Mouse (Mus musculus): ENCODE measurements around the gene Dst. TPM values are rescaled to one million over a fixed set of nuclear protein-coding genes. Genes with fewer than 3 reads are reported as not detected.
"Not testable (repeated sequence)": the region's sequence is repeated elsewhere in the genome, so short reads cannot be mapped to it uniquely, and the experiment has no call there.

The Dst gene
- polyA plus RNA-seq, 1 experiment from 2014 or later, result 28.4 TPM

DNA sequence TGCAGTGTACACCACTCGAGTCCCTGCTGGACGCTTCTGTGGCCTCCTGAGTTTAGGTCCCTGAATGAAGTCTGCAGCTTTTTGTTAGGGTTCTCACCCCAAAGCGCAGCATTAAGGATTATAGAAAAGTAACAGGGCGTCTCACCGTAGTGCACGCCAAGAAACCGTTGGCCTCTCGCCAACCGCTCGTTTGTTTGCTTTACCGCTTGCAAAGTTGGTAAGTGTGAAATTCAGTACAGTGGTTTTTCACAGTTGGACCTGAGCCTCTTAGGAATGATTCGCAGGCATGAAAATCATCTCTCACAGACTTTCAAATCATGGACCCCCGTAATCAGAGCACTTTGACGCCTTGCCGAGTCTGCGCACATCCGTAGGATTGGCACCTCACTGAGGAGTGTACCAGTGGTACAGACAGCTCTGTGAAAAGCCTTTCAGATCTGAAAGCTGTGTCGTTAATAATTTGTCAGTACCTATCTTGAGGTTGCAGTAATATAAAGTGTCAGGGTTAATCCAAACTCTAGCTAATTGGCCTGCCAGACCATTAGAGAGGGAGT, 390.7 kb downstream of the Dst start:
- H3K36me3 ChIP-seq, result peaks cover 80% of the 10 kb centered on the region
- no peak overlapping the region for H3K27ac ChIP-seq (ENCODE audit: poor library complexity, severe bottlenecking)
- ATAC-seq (ENCODE audit: insufficient number of reproducible peaks, low FRiP score), result no peak
- no peaks in the 10 kb centered on the region for H3K4me1 ChIP-seq (replicated peaks)
- no peaks in the 10 kb centered on the region for H3K9me3 ChIP-seq (replicated peaks)
- WGBS, result 85% methylated on average over 18 of the region's 18 CpGs
- H3K4me3 ChIP-seq, result no peak overlapping the region
- H3K9ac ChIP-seq, result no peak overlapping the region
- H3K4me2 ChIP-seq, result no peak overlapping the region
- no peaks in the 10 kb centered on the region for H3K27me3 ChIP-seq (replicated peaks)

DNA sequence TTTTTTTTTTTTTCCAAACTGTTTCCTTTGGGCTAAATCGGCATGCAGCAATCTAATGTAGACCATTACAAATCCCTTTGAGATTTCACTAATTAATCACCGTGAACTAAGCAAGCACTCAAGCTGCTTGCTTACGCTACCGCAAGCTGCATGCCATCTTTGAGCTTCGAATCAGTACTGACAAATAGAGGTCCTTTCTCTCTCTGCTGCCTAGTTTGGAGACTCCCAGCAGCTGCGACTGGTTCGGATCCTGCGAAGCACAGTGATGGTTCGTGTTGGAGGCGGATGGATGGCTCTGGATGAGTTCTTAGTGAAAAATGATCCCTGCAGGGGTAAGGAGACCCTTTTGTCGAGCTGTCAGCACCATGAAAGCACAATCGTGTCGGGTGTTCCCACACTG, 391.5 kb downstream of the Dst start:
- Histone ChIP-seq H3K4me3 (no peak overlapping the region), H3K27me3 (replicated peaks) (no peaks in the 10 kb centered on the region), H3K36me3 (peaks cover 72% of the 10 kb centered on the region), H3K27ac (ENCODE audit: poor library complexity, severe bottlenecking) (no peak overlapping the region), H3K4me2 (no peak overlapping the region), H3K9me3 (replicated peaks) (no peaks in the 10 kb centered on the region), H3K4me1 (replicated peaks) (0 out of 2 replicates have a peak, but pooled peaks cover 3% of the 10 kb centered on the region), H3K9ac (no peak overlapping the region)
- WGBS, result 81% methylated on average over 13 of the region's 13 CpGs
- no peak for ATAC-seq (ENCODE audit: insufficient number of reproducible peaks, low FRiP score)

DNA sequence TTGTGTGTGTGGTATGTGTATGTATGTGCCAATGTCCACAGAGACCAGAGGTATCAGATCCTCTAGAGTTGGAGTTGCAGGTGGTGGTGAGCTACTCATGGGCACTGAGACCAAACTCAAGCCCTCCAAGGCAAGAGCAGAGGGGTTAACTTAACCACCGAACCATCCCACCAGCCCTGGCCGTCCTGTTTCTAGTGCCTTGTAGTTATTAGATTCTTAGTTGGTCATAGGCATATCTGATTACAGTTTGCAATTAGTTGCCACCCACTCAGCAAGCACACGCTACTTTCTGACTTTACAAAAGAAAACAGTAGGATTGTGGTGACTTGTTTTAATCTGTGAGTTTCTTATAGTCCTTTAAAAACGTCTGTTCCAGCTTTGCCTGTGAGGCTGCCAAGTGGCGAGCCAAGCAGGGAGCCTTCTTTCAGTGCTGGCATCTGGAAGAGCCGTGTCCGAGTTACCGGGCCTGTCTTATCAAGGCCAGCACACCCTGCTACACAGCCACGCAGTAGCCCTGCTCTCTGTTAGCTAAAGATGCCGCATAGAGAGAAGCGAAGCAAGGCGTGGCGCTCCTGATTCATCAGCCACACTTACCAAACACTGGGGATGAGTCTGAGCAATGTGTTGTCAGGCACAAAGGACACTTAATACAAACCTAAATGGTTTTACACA, 392.4 kb downstream of the Dst start:
- H3K4me1 ChIP-seq (replicated peaks), result 0 out of 2 replicates have a peak, but pooled peaks cover 3% of the 10 kb centered on the region
- no peak for ATAC-seq (ENCODE audit: insufficient number of reproducible peaks, low FRiP score)
- peaks cover 71% of the 10 kb centered on the region for H3K36me3 ChIP-seq
- no peaks in the 10 kb centered on the region for H3K27me3 ChIP-seq (replicated peaks)
- no peak overlapping the region for H3K4me2 ChIP-seq
- H3K9me3 ChIP-seq (replicated peaks), result no peaks in the 10 kb centered on the region
- WGBS, result 78% methylated on average over 13 of the region's 13 CpGs
- no peak overlapping the region for H3K9ac ChIP-seq
- no peak overlapping the region for H3K27ac ChIP-seq (ENCODE audit: poor library complexity, severe bottlenecking)
- no peak overlapping the region for H3K4me3 ChIP-seq

GRCm38 (mm10) chr1:34304227-34304626, 396.2 kb downstream of the Dst start:
- no peaks in the 10 kb centered on the region for H3K27me3 ChIP-seq (replicated peaks)
- peaks cover 10% of the 10 kb centered on the region; the same call in 1 of the 2 replicates for H3K4me1 ChIP-seq (replicated peaks)
- H3K4me3 ChIP-seq, result no peak overlapping the region
- ATAC-seq (ENCODE audit: insufficient number of reproducible peaks, low FRiP score), result no peak
- no peaks in the 10 kb centered on the region for H3K9me3 ChIP-seq (replicated peaks)
- no peak overlapping the region for H3K9ac ChIP-seq
- WGBS, result 77% methylated on average over 5 of the region's 5 CpGs
- H3K27ac ChIP-seq (ENCODE audit: poor library complexity, severe bottlenecking), result no peak overlapping the region
- peaks cover 70% of the 10 kb centered on the region for H3K36me3 ChIP-seq
- no peak overlapping the region for H3K4me2 ChIP-seq

DNA sequence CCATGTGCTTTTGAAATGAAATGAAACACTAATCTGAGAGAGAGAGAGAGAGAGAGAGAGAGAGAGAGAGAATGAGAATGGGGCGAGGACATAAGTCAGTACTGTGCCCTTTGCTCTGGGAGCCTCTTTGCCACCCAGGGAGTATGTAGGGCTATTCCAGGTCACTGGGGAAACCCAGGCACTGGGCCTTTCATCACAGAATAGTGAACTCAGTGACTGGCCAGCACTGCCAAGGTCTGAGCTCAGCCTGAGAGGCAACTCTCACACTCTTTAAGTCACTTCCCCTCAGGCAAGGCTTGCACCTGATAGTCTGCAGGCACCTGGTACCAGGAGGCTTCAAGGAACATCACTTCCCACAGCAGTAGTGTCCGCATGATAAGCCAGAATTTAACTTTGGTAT, 398.7 kb downstream of the Dst start:
- Histone ChIP-seq H3K4me2 (no peak overlapping the region), H3K9ac (no peak overlapping the region), H3K36me3 (peaks cover 52% of the 10 kb centered on the region), H3K4me1 (replicated peaks) (peaks cover 10% of the 10 kb centered on the region; the same call in 1 of the 2 replicates), H3K9me3 (replicated peaks) (no peaks in the 10 kb centered on the region), H3K4me3 (no peak overlapping the region), H3K27me3 (replicated peaks) (no peaks in the 10 kb centered on the region), H3K27ac (ENCODE audit: poor library complexity, severe bottlenecking) (no peak overlapping the region)
- 82% methylated on average over 2 of the region's 2 CpGs for WGBS
- ATAC-seq (ENCODE audit: insufficient number of reproducible peaks, low FRiP score), result no peak

GRCm38 (mm10) chr1:34307191-34307590, 399.2 kb downstream of the Dst start:
- H3K4me1 ChIP-seq (replicated peaks), result peaks cover 10% of the 10 kb centered on the region; the same call in 1 of the 2 replicates
- ATAC-seq (ENCODE audit: insufficient number of reproducible peaks, low FRiP score), result no peak
- H3K9ac ChIP-seq, result no peak overlapping the region
- peaks cover 49% of the 10 kb centered on the region for H3K36me3 ChIP-seq
- H3K27me3 ChIP-seq (replicated peaks), result no peaks in the 10 kb centered on the region
- H3K4me3 ChIP-seq, result no peak overlapping the region
- H3K9me3 ChIP-seq (replicated peaks), result no peaks in the 10 kb centered on the region
- 92% methylated on average over 15 of the region's 15 CpGs for WGBS
- no peak overlapping the region for H3K4me2 ChIP-seq
- no peak overlapping the region for H3K27ac ChIP-seq (ENCODE audit: poor library complexity, severe bottlenecking)

- not testable (repeated sequence) for H3K27me3 ChIP-seq (replicated peaks); H3K4me2 ChIP-seq; H3K27ac ChIP-seq (ENCODE audit: poor library complexity, severe bottlenecking); H3K9me3 ChIP-seq (replicated peaks); H3K4me3 ChIP-seq; H3K9ac ChIP-seq; ATAC-seq (ENCODE audit: insufficient number of reproducible peaks, low FRiP score)
- Histone ChIP-seq H3K36me3 (peaks cover 35% of the 10 kb centered on the region), H3K4me1 (replicated peaks) (peaks cover 20% of the 10 kb centered on the region)
- WGBS, result 91% methylated on average over 3 of the region's 3 CpGs
Measured at GRCm38 (mm10) chr1:34308841-34309240, 400.8 kb downstream of the Dst start.

- no peak overlapping the region for H3K4me2 ChIP-seq
- no peak overlapping the region for H3K9ac ChIP-seq
- H3K4me3 ChIP-seq, result no peak overlapping the region
- no peaks in the 10 kb centered on the region for H3K27me3 ChIP-seq (replicated peaks)
- no peak overlapping the region for H3K27ac ChIP-seq (ENCODE audit: poor library complexity, severe bottlenecking)
- H3K9me3 ChIP-seq (replicated peaks), result no peaks in the 10 kb centered on the region
- 95% methylated on average over 12 of the region's 12 CpGs for WGBS
- no peak for ATAC-seq (ENCODE audit: insufficient number of reproducible peaks, low FRiP score)
- peaks cover 35% of the 10 kb centered on the region for H3K36me3 ChIP-seq
- peaks cover 17% of the 10 kb centered on the region for H3K4me1 ChIP-seq (replicated peaks)
Measured at GRCm38 (mm10) chr1:34309396-34309795, 401.4 kb downstream of the Dst start.

GRCm38 (mm10) chr1:34310532-34311250, 402.7 kb downstream of the Dst start:
- no peak for ATAC-seq (ENCODE audit: insufficient number of reproducible peaks, low FRiP score)
- no peak overlapping the region for H3K27ac ChIP-seq (ENCODE audit: poor library complexity, severe bottlenecking)
- 80% methylated on average over 8 of the region's 8 CpGs for WGBS

GRCm38 (mm10) chr1:34312806-34313205, 404.8 kb downstream of the Dst start:
- Histone ChIP-seq H3K9me3 (replicated peaks) (no peaks in the 10 kb centered on the region), H3K36me3 (peaks cover 12% of the 10 kb centered on the region), H3K27ac (ENCODE audit: poor library complexity, severe bottlenecking) (no peak overlapping the region), H3K9ac (no peak overlapping the region), H3K27me3 (replicated peaks) (no peaks in the 10 kb centered on the region), H3K4me3 (no peak overlapping the region), H3K4me2 (no peak overlapping the region), H3K4me1 (replicated peaks) (peaks cover 10% of the 10 kb centered on the region)
- 73% methylated on average over 4 of the region's 4 CpGs for WGBS
- no peak for ATAC-seq (ENCODE audit: insufficient number of reproducible peaks, low FRiP score)

More at GRCm38 (mm10) chr1:34310532-34311250, 402.7 kb downstream of the Dst start:
- peaks cover 27% of the 10 kb centered on the region for H3K36me3 ChIP-seq
- no peaks in the 10 kb centered on the region for H3K9me3 ChIP-seq (replicated peaks)
- H3K27me3 ChIP-seq (replicated peaks), result no peaks in the 10 kb centered on the region
- no peak overlapping the region for H3K9ac ChIP-seq
- no peak overlapping the region for H3K4me2 ChIP-seq
- H3K4me1 ChIP-seq (replicated peaks), result peaks cover 17% of the 10 kb centered on the region
- H3K4me3 ChIP-seq, result no peak overlapping the region

- no peaks in the 10 kb centered on the region for H3K36me3 ChIP-seq
- no peak overlapping the region for H3K4me3 ChIP-seq
- H3K4me1 ChIP-seq (replicated peaks), result peaks cover 10% of the 10 kb centered on the region
- WGBS, result 68% methylated on average over 5 of the region's 5 CpGs
- H3K27ac ChIP-seq (ENCODE audit: poor library complexity, severe bottlenecking), result no peak overlapping the region
- no peaks in the 10 kb centered on the region for H3K27me3 ChIP-seq (replicated peaks)
- no peak overlapping the region for H3K9ac ChIP-seq
- no peaks in the 10 kb centered on the region for H3K9me3 ChIP-seq (replicated peaks)
- H3K4me2 ChIP-seq, result no peak overlapping the region
- no peak for ATAC-seq (ENCODE audit: insufficient number of reproducible peaks, low FRiP score)
Measured at GRCm38 (mm10) chr1:34315381-34315780, 407.4 kb downstream of the Dst start.
